Mouse (Mus musculus) testis, adult 2 months (tissue): ENCODE results near the gene Kmt2d. TPM values are rescaled to one million over a fixed set of nuclear protein-coding genes. Genes with fewer than 3 reads are reported as not detected.

ENCODE experiments used
- H3K27ac ChIP-seq: fragments of 200-500 bp; 2 replicates; pipeline ENCODE4 v1.5.1; 2012; ENCODE audit warnings: low read depth, low read length; ENCODE audit not compliant: control insufficient read depth, insufficient read depth
- H3K27me3 ChIP-seq: fragments of 200-500 bp; 2 replicates; pipeline ENCODE4 v1.6.1; 2012; ENCODE audit warnings: mild to moderate bottlenecking, low read length, moderate library complexity; ENCODE audit not compliant: control insufficient read depth, insufficient read depth
- H3K36me3 ChIP-seq: fragments of 200-500 bp; 2 replicates; pipeline ENCODE4 v1.6.1; 2012; ENCODE audit warnings: mild to moderate bottlenecking, low read length; ENCODE audit not compliant: control insufficient read depth, insufficient read depth
- H3K4me1 ChIP-seq: fragments of 200-500 bp; 2 replicates; pipeline ENCODE4 v1.6.1; 2012; ENCODE audit warnings: low read length; ENCODE audit not compliant: control insufficient read depth, insufficient read depth
- H3K4me3 ChIP-seq: fragments of 200-500 bp; 2 replicates; pipeline ENCODE4 v1.5.1; 2012; ENCODE audit warnings: low read depth, mild to moderate bottlenecking, low read length, moderate library complexity, mixed read lengths; ENCODE audit not compliant: control insufficient read depth
- CTCF ChIP-seq: fragments of 200-500 bp; IDR thresholded peaks from 2 replicates; pipeline ENCODE4 v1.5.1; 2012; ENCODE audit warnings: low read depth, mild to moderate bottlenecking, inconsistent platforms, low read length, moderate library complexity; ENCODE audit not compliant: control insufficient read depth, insufficient read depth, insufficient replicate concordance
- POLR2A ChIP-seq: fragments of 200-500 bp; IDR thresholded peaks from 2 replicates; pipeline ENCODE4 v1.6.1; 2012; ENCODE audit warnings: low read depth, mild to moderate bottlenecking, inconsistent platforms, low read length, moderate library complexity; ENCODE audit not compliant: control insufficient read depth
- polyA plus RNA-seq: library from polyadenylated mRNA; depleted of rRNA; stranded (reverse); fragments of >200 nt; gene quantifications from 2 replicates; pipeline ENCODE4 v1.2.3, GENCODE M21; 2012

Gene Kmt2d
- polyA plus RNA-seq, 1 experiment: 17.0 TPM

DNA sequence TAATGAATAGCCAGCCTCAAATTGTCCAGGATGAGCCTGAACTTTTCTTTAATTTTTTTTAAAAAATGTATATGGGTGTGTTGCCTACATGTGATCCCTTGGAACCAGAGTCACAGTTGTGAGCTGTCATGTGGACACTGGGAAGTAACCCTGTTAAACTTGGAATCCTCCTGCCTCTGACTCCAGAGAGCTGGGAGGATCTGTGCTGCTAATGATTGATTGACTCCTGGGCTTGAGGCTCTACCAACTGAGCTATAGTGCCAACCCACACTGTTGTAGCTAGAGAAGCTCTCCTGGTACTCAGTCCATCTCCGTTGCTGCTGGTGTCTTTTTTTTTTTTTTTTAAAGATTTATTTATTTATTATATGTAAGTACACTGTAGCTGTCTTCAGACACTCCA is 13.1 kb upstream of the Kmt2d start:
- TF ChIP-seq POLR2A (no peak), CTCF (no peak)
- no peaks in the 10 kb centered on the region for H3K36me3 ChIP-seq
- no peak overlapping the region for H3K4me3 ChIP-seq
- no peaks in the 10 kb centered on the region; the same call in 1 of the 2 replicates for H3K4me1 ChIP-seq
- no peak overlapping the region for H3K27ac ChIP-seq
- H3K27me3 ChIP-seq: no peaks in the 10 kb centered on the region

DNA sequence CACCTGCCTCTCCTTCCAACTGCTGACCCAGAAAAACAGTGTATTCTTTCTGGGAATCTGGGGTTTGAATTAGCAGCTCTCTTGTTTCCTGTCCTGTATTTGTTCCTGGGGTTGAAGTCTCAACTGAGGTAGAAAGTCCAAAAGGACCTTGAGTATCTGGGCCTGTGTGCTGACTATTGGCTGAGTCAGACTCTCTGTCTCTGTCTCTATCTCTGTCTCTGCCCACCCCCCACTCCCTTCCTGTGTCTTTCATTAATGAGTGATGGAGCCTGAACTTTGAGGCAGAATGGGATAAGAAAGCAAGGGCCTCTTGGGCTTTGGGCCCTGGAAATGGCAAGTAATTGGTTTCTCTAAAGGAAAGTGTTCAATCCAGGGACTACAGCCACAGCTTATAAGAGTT is 12.7 kb upstream of the Kmt2d start:
- TF ChIP-seq POLR2A (no peak), CTCF (no peak)
- Histone ChIP-seq H3K36me3 (no peaks in the 10 kb centered on the region), H3K27ac (no peak overlapping the region), H3K4me1 (no peaks in the 10 kb centered on the region; the same call in 1 of the 2 replicates), H3K4me3 (no peak overlapping the region), H3K27me3 (no peaks in the 10 kb centered on the region)

DNA sequence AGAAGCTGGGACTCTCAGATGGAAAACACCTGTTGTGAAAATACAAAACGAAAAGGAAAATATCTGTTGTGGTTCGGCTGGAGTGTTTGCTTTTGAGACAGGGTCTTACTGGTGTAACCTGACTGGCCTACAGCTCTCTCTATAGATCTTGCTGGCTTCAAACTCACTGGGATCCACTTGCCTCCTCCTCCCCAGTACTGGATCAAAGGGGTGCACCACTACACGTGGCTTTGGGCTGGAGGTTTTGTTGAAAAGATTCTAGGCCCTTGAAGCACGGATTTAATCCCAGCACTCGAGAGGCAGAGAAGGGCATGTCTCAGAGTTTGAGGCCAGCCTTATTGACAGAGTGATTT is 10.6 kb upstream of the Kmt2d start:
- H3K4me1 ChIP-seq: no peaks in the 10 kb centered on the region; the same call in 1 of the 2 replicates
- no peak overlapping the region for H3K27ac ChIP-seq
- no peaks in the 10 kb centered on the region for H3K27me3 ChIP-seq

DNA sequence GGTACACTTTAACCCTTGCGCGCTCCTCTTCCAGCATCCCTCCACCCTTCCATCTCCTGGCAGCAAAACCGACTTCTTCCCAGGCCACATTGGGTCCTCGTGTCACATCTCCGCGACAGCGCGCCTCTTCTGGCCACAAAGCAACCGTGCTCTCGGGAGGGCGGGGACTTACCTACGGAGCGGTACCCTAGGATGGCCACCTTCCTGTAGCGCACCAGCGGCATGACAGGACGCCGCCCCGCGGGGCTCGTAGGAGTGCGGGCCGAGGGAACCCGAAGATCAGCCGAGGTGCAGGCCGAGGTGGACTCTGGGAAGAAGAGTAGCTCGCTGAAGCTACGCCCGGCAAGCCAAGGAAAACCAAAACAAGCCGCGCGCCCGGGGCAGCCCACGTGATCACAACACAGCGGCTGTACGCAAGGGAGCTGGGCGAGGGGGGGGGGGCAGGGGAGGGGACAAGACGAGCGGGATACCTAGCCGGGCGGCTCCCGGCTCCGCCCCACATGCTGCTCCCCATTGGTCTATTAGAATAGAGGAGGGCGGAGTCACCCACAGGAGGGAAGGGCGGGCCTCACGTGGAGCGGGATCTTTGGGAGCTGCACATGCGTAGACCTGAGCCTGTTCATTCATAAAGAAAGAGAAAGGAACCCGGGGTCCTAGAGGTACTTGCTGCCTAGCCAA is 10.1 kb upstream of the Kmt2d start:
- TF ChIP-seq POLR2A: no peak
- no peak for TF ChIP-seq CTCF

More for the DNA sequence above, 10.6 kb upstream of the Kmt2d start:
- Histone ChIP-seq H3K4me3 (no peak overlapping the region), H3K36me3 (no peaks in the 10 kb centered on the region)
- TF ChIP-seq CTCF: no peak
- TF ChIP-seq POLR2A: no peak

GRCm38 (mm10) chr15:98877331-98877730 is 6.3 kb upstream of the Kmt2d start:
- Histone ChIP-seq H3K27ac (no peak overlapping the region), H3K27me3 (no peaks in the 10 kb centered on the region), H3K4me3 (no peak overlapping the region), H3K36me3 (no peaks in the 10 kb centered on the region), H3K4me1 (peaks cover 3% of the 10 kb centered on the region)
- TF ChIP-seq CTCF: no peak
- no peak for TF ChIP-seq POLR2A

More for the DNA sequence above, 10.1 kb upstream of the Kmt2d start:
- Histone ChIP-seq H3K27me3 (no peaks in the 10 kb centered on the region), H3K4me3 (peak overlapping the region; percentile 60), H3K36me3 (no peaks in the 10 kb centered on the region), H3K4me1 (no peaks in the 10 kb centered on the region; the same call in 1 of the 2 replicates), H3K27ac (no peak overlapping the region)

GRCm38 (mm10) chr15:98871916-98872888 is 1.2 kb upstream of the Kmt2d start:
- Histone ChIP-seq H3K4me1 (peaks cover 26% of the 10 kb centered on the region), H3K27ac (peak overlapping the region; percentile 96), H3K36me3 (no peaks in the 10 kb centered on the region), H3K27me3 (no peaks in the 10 kb centered on the region), H3K4me3 (peak overlapping the region; percentile 96)
- TF ChIP-seq CTCF (no peak), POLR2A (peak; percentile 30; the same call in 1 of the 2 replicates)
